Mouse (Mus musculus) T-helper 1 cell (primary cell): ENCODE measurements around the gene Nectin1.

Source experiments
- in situ Hi-C: fragments of 300-600 bp; cut with MboI, MseI; formaldehyde crosslinking; loops from one replicate; pipeline ENCODE4 v1.15.1; 2025; ENCODE audit warnings: high pct_unique_total_duplicates

Gene Nectin1

DNA sequence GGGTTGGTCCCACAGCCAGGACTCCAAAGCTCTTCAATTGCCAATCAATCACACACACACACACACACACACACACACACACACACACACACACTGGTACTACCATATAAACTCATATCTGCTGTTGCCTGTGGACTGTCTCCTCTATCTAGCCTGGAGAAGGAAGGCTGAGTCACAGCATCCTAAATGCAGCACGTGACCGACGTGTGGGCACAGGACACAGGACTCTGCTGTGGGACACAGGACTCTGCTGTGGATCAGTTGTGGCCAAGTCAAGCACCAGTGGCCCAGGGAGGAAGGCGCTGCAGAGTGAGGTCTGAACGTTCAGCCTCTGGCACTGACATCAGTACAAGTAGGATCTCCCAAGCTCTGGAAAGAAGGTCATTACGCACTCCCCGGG is 112.1 kb downstream of the Nectin1 start:
- in situ Hi-C loops = no loop called here
